Mouse (Mus musculus): ENCODE measurements around the gene Krt80. TPM values are rescaled to one million over a fixed set of nuclear protein-coding genes. Genes with fewer than 3 reads are reported as not detected.

The Krt80 gene
- total RNA-seq, 2 experiments from 2014 or later = 1.6 to 1.9 TPM

- intact Hi-C loops (cut with DNase I) = no loop called here
- no peak for DNase-seq (ENCODE audit: low spot score in 2 of 2)
Observed at GRCm38 (mm10) chr15:101322640-101323039, 47.3 kb downstream of the Krt80 start.

DNA sequence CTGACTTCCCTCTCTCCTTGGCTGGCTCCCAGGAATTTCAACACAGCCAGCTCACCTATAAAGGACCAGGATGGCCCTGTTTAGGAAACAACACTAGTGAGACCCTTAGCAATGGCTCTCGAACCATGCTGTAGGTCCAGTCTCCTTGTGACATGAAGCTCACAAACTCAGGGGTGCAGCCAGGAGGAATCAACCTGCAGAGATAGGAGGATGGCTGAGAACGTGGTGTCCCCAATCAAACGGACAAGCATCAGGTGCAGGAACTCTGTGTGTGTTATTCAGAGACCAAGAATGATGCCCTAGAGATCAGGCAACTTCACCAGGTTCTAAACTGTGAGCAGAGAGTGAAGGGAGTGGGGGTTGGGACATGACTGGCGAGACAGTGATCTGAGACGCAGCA, 47.9 kb downstream of the Krt80 start:
- intact Hi-C loops (cut with DNase I) = no loop called here

DNA sequence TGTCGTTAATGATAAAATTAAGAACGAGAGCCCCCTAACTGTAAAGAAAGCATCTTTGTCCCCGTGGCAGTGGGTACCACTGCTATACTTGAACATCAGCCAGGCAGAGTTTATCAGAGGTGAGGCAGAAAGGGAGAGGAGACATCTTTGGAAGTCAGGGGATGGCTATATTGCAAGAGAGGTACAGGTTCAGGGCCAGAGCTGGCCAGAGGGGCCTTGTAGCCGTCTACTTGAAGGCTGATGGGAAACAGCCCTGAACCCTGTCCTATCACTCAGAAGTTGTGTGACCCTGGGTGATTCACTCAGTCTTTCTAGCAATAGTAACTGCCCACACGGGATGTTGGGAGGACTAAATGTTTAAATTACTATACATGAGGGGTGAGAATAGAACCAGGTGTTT, 48.8 kb downstream of the Krt80 start:
- DNase-seq (ENCODE audit: low spot score in 2 of 2) = no peak
- intact Hi-C loops (cut with DNase I) = no loop called here

More for the DNA sequence above, 47.9 kb downstream of the Krt80 start:
- DNase-seq (ENCODE audit: low spot score in 2 of 2) = no peak

GRCm38 (mm10) chr15:101320618-101321041, 49.3 kb downstream of the Krt80 start:
- no peak for DNase-seq (ENCODE audit: low spot score in 2 of 2)
- intact Hi-C loops (cut with DNase I) = no loop called here

DNA sequence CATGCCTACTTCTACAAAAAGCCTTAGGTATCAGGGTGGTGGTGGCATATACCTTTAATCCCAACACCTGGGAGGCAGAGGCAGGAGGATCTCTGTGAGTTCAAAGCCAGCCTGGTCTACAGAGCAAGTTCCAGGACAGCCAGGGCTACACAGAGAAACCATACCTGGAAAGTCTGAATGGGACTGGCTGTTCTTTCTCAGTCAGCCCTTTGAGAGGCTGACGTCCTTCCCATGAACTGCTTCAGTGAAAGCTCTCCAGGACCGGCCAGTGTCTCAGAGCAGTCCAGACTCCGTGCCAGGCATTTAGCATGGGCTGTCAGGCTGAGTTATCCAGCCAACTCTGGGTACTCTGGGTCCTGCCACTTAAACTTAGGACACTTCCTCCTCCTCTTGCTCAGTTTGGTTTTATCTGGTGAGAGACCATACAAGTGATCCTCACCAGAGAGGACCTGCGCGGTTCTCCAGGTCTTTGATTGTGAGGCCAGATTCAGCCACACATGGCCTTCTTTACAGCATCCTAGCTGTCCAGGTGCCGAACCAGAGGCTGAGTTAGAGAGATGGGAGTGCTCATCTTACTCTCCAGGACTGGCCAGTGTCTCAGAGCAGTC, 49.8 kb downstream of the Krt80 start:
- intact Hi-C loops (cut with DNase I) = no loop called here
- DNase-seq (ENCODE audit: low spot score in 2 of 2) = no peak

GRCm38 (mm10) chr15:101318889-101319765, 50.8 kb downstream of the Krt80 start:
- DNase-seq (ENCODE audit: low spot score in 2 of 2) = no peak

GRCm38 (mm10) chr15:101317814-101318500, 52.0 kb downstream of the Krt80 start:
- intact Hi-C loops (cut with DNase I) = no loop called here
- DNase-seq (ENCODE audit: low spot score in 2 of 2) = no peak

More at GRCm38 (mm10) chr15:101318889-101319765, 50.8 kb downstream of the Krt80 start:
- intact Hi-C loops (cut with DNase I) = no loop called here

DNA sequence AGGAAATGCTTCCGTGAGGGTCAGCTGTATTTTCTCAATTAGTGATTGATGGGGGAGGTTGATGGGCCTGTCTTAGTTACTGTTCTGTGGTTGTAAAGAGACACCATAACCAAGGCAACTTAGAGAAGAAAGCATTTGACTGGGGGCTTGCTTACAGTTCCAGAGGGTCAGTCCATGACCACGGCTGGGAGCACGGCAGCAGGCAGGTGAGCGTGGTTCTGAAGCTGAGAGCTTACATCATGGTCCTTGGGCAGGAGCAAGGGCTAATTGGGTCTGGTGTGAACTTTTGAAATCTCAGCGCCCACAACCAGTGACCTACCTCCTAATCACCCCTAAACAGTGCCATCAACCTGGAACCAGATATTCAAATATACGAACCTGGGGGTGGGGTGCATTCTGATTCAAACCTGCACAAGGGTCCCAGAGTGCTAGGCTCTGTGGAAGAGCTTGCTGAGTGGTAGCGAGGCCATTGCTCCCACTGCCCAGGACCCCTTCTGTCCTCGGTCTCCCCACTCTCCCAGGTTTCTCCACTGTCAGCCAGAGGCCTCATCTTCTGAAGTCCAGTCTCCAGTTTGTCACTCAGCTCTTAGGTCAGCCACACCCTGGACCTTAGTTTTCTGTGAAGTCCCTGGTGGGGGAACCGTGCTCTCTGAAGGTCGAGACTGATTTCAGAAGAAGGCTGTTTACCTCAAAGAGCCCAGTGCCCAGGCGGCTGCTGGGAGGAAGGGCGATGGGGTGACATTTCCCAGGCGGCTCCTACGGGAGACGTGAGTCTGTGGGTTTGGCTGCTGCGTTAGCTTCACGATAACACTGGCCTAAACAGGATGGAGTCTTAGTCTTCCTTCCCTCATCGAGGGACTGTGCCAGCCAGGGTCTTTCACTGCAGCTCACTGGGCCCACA, 52.8 kb downstream of the Krt80 start:
- no peak for DNase-seq (ENCODE audit: low spot score in 2 of 2)
- intact Hi-C loops (cut with DNase I) = no loop called here

- intact Hi-C loops (cut with DNase I) = no loop called here
Observed at GRCm38 (mm10) chr15:101316279-101316912, 53.6 kb downstream of the Krt80 start.

DNA sequence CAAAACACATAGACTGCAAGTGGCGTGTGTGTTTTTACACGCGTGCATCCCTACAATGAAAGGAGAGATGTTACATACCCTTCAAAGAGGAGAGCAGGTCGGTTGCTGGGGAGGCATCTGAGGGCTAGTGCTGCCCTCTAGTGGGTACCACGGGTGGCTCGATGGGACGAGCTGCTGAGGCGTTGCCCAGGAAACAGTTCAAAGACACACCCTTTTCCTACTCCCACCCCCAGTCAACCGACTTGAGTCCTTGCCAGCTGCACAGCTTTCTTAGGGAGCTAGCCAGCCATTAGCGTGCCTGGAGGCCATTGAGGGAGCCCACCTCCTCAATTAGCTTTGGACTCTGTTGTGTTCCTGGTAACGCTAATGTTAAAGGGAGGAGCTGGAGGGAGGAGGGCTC, 54.1 kb downstream of the Krt80 start:
- DNase-seq (ENCODE audit: low spot score in 2 of 2) = peak; percentile 95 to 96
- intact Hi-C loops (cut with DNase I) = no loop called here

More at GRCm38 (mm10) chr15:101316279-101316912, 53.6 kb downstream of the Krt80 start:
- no peak for DNase-seq (ENCODE audit: low spot score in 2 of 2)

DNA sequence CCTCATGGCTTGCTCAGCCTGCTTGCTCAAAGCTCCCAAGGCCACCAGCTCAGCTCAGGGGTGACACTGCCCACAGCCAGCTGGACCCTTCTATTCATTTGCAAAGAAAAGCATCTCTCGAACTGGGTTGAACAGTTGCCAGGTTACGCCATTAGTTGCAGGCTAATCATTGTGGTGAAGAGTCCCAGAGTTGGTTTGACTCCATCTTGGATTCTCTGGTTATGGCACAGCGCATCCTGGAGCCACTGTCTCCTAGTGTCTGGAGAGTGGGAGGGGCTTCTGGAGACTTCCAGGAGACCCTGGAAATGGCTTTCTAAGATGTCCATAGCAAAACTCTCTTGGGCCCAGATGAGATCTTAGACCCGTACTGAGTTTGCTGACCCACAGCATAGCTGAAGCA, 54.6 kb downstream of the Krt80 start:
- intact Hi-C loops (cut with DNase I) = no loop called here
- DNase-seq (ENCODE audit: low spot score in 2 of 2) = no peak

GRCm38 (mm10) chr15:101312006-101312405, 58.0 kb downstream of the Krt80 start:
- intact Hi-C loops (cut with DNase I) = loop anchor here (2.0 kb wide), 1 partner anchor 71 kb away; no protein-coding TSS in a partner anchor
- DNase-seq (ENCODE audit: low spot score in 2 of 2) = no peak

DNA sequence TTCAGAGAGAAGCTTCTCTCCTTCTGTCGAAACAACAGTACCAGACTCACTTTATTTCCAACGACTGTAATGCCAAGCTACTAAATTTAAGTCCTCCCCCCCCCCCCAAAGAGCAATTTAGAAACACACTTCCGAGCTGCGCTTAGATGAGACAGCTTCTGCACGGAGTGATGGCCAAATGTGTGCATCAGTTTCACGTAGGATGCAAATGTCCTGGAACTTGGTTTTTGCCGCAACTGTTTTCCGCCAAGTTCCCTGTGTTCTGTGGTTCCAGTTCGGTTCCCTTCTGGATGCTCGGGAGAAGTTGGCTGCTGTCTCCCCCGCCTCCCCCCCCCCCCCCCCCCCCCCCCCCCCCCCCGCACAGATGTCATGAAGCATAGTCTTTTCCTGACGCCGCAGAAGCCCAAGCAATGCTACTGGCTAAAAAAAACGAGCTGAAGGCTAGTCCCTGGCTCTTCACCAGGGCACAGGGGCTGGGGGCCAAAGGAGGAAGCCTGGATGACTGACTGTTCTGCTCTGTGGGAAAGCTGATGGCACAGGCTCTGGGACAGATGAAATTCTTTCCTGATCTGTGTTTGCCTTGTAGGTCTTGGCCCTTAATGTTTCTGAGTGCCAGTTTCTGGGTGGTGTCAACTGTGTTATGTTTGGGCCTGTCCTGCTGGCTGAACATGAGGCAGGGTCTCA, 58.7 kb downstream of the Krt80 start:
- peak; percentile 51 to 57 for DNase-seq (ENCODE audit: low spot score in 2 of 2)
- intact Hi-C loops (cut with DNase I) = no loop called here

DNA sequence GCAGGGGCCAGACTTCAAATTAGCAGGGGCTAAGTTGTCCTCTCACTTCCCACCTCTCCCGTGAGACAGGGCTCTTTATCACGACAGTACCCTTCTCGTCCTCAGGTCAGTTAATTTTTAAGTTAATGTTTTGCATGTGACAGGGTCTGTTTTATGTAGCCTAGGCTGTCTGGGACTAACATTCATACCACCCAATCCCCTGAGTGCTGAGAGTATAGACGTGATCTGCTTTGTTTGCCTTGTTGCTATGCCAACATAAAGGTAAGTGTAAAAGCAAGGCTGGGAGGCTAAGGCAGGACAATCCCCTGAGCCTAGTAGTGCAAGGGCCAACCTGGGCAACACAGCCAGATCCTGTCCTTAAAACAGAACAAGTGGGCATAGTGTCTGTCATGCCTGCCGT, 60.5 kb downstream of the Krt80 start:
- DNase-seq (ENCODE audit: low spot score in 2 of 2) = no peak
- intact Hi-C loops (cut with DNase I) = no loop called here

GRCm38 (mm10) chr15:101308440-101309348, 61.3 kb downstream of the Krt80 start:
- intact Hi-C loops (cut with DNase I) = no loop called here
- DNase-seq (ENCODE audit: low spot score in 2 of 2) = no peak

- intact Hi-C loops (cut with DNase I) = no loop called here
- no peak for DNase-seq (ENCODE audit: low spot score in 2 of 2)
Observed at GRCm38 (mm10) chr15:101306459-101306858, 63.5 kb downstream of the Krt80 start.

- DNase-seq (ENCODE audit: low spot score in 2 of 2) = no peak
- intact Hi-C loops (cut with DNase I) = no loop called here
Observed at GRCm38 (mm10) chr15:101303830-101304229, 66.1 kb downstream of the Krt80 start.

Data from left cerebral cortex, postnatal 14 days (tissue).